Mouse (Mus musculus): ENCODE data around the gene Gbp6. TPM values are rescaled to one million over a fixed set of nuclear protein-coding genes. Genes with fewer than 3 reads are reported as not detected.
A peak's percentile ranks its signal among the peaks of the same experiment; 100 is the strongest.
"Not testable (repeated sequence)": the region's sequence is repeated elsewhere in the genome, so short reads cannot be mapped to it uniquely, and the experiment has no call there.

Gene Gbp6
- total RNA-seq (2021), result 5.3 and 6.3 TPM in 2 replicates
- long read RNA-seq, transcript Gbp6-201 (11 exons, 2,604 nt), result major isoform, 5 of 9 reads
- long read RNA-seq, partial matches to known transcripts, result 1 of 9 reads
- long read RNA-seq, other reads (novel, unspliced or antisense), result 3 of 9 reads

- DNase-seq, result peak; percentile 7
These were observed at the start of gene Gbp6, which contains the start of gene Gm43302 for GRCm38 (mm10) chr5:105293226-105294165. Gene Gbp6, minus strand, starts transcription at chr5:105293698. Gene Gm43302, minus strand, starts transcription at chr5:105293695.

DNA sequence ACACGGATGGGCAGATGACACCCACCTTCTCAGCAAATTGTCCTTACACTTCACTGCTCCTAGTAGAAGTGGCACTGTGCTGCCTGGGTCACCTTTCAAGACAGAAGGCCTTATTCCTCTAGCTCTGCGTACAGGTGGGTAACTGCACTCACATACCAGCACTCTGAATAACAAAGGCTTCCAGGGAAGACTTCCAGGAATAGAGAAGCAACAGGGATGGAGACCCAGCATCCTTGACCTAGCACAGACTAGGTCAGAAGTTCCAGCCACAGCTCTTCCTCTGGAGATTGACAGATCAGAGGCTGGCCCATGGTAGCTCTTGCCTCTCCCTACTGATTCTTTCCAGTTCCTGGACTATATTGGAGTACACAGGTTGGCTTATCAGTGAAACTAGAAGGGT is 47.8 kb upstream of the Gbp6 start:
- no peak for DNase-seq

DNA sequence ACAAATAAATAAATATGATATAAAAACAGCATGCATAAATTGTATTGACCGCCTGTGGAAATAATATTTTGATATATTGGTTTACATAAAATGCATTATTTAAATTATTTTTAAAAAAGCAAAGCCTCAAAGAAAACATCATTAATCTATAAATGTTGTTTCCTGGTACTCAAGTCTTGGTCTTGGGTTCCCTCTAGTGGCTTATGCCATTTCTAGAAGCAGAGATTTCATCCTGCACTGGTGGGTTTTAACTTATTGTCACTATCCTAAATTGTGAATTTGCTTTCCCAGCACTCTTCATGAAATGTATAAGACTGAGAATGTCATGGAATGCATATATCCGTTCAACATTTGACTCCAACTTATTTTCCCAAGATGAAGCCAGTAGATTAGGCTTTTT is 29.0 kb upstream of the Gbp6 start:
- no peak for DNase-seq

DNA sequence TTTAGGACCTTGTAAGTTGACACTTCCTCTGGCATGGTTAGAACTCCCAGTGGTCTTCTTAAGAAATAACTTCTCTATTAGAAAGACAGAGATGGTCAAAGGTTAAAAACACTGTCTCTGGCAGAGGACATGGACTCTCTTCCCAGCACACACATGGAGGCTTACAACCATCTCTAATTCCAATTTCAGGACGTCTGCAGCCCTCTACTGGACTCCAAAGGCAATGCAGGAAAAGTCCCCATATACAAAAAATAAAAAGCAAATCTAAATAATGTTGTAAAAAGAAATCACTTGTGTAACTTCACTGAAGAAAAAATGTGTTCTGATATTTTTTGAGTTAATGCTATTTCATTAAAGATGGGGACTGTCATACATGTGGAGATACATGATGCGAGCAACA is 17.4 kb upstream of the Gbp6 start:
- DNase-seq, result no peak

- DNase-seq, result not testable (repeated sequence)
These were observed 15.7 kb upstream of the Gbp6 start for GRCm38 (mm10) chr5:105309148-105309547.

GRCm38 (mm10) chr5:105306946-105307345 is 13.4 kb upstream of the Gbp6 start:
- DNase-seq, result not testable (repeated sequence)

- DNase-seq, result peak; percentile 34
These were observed 12.7 kb upstream of the Gbp6 start for GRCm38 (mm10) chr5:105306159-105306581.

GRCm38 (mm10) chr5:105305671-105306070 is 12.2 kb upstream of the Gbp6 start:
- not testable (repeated sequence) for DNase-seq

DNA sequence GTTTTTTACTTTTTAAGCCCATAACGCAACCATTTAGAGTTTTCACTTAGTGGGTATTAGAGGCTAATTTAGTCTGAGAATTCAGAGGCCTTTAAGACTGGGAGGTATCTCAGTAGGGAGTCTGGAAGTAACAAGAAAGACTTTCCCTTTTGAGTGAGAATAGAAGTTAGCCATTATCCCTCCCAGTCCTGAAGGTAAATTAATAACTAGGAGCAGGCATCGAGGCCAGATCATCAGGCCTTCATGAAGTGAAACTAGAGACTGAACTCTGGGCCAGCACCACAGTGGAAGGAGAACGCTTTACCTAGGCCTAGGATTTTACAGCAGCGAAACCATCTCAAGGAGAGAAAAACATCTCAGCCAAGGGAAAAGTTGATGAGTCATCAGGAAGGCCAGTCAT is 8.5 kb upstream of the Gbp6 start:
- no peak for DNase-seq

DNA sequence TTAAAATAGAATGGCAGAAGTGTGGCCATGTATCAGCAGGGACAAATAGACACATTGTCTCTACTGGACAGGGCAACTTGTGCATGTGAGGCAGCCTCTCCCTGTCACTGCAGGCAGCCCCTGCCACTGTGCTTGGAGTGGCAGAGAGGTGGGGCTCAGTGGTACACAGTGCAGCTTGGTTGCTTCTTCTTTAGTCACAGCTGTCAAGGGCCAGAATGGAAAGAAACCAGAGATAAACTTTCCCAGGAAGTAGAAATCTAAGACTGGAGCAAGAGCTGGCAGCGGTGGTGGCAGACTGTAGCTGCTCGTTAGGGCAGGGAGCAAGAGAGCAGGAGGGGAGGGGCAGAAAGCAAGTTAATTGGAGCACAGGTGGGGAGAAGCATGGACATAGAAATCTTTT is 8.0 kb upstream of the Gbp6 start:
- no peak for DNase-seq

GRCm38 (mm10) chr5:105295746-105296145 is 2.2 kb upstream of the Gbp6 start:
- no peak for DNase-seq

GRCm38 (mm10) chr5:105292492-105292891 is 1.0 kb downstream of the Gbp6 start:
- no peak for DNase-seq

GRCm38 (mm10) chr5:105290921-105291320 is 2.6 kb downstream of the Gbp6 start:
- DNase-seq, result not testable (repeated sequence)

DNA sequence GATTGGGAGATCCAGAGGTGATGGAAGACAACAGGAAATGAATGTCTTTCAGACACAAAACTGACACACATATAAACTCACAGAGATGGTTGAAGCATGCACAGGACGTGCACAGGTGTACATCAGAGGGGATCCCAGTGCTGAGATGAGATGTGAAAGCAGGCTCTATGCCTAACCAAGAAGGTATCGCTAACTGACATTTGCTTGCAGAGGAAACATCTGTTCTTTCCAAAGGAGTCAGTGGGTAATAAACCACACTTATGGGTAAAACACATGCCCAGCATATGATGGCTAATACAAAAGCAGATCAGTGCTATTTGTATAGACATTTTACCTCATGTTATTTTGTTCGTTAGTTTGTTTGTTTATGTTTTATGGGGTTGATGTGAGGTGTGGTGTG is 32.8 kb downstream of the Gbp6 start:
- DNase-seq, result not testable (repeated sequence)

DNA sequence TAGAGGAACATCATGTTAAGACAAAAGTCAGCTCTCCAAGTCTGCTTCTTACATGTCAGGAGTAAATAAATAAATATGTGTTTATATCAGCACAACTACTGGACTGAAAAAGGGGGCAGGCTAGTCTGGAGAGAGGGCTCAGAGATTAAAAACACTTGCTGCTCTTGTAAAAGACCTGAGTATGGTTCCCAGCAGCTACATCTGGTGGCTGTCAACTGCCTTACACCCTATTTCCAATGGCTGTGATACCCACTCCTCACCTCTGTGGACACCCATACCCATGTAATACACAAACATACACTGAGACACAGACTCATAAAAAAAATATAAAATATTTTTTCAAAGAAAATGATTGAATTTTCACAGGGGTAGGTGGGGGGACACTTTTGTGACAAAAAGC is 41.0 kb downstream of the Gbp6 start:
- no peak for DNase-seq

- not testable (repeated sequence) for DNase-seq
These were observed 48.8 kb downstream of the Gbp6 start for GRCm38 (mm10) chr5:105244741-105245140.

- not testable (repeated sequence) for DNase-seq
These were observed 52.5 kb downstream of the Gbp6 start for GRCm38 (mm10) chr5:105240982-105241381.

GRCm38 (mm10) chr5:105239483-105240047 is 53.9 kb downstream of the Gbp6 start, which contains the start of gene Gbp10:
Gene Gbp10, minus strand, starts transcription at chr5:105239533.
- DNase-seq, result peak; percentile 3

- DNase-seq, result not testable (repeated sequence)
These were observed 55.1 kb downstream of the Gbp6 start for GRCm38 (mm10) chr5:105238402-105238801.

DNA sequence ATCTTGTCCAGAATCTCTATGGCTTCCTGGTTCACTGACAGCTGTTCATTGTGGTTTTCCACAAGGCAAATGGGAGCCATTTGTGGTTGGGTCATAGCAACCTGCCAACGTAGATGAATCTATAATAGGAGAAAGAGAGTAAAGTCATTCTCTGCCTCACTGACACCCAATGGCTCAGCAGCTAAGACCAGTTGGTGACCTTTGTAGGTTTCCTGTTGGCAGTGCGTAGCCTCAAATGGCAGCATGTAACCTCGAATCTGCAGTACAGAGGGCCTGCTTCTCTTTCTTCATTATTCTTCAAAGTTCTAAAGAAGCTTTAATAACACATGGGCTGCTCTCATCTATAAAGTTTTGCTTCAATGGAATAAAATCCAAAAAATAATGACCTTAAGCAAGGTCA is 57.5 kb downstream of the Gbp6 start:
- not testable (repeated sequence) for DNase-seq

Data from adrenal gland, postnatal 25 days (tissue).